Mouse (Mus musculus) neural tube, embryonic 11.5 days (tissue): ENCODE measurements around the gene Smim11. TPM values are rescaled to one million over a fixed set of nuclear protein-coding genes. Genes with fewer than 3 reads are reported as not detected.

Experiments
- ATAC-seq: fragments of 200-750 bp; cut with Nextera tagmentation; 2 replicates; pipeline ENCODE4 v1.8.0; 2017; ENCODE audit warnings: moderate number of reproducible peaks, mild to moderate bottlenecking, moderate TSS enrichment, moderate library complexity; ENCODE audit not compliant: insufficient read depth, low FRiP score, low TSS enrichment
- DNase-seq: peaks from one replicate; pipeline ENCODE4 v3.0.0-alpha.2; 2015; ENCODE audit warnings: low spot score
- H3K27ac ChIP-seq: fragments of 300-500 bp; sonication (generic); 2 replicates; pipeline ENCODE4 v1.5.1; 2014; ENCODE audit warnings: low read depth, mild to moderate bottlenecking, low read length
- H3K27me3 ChIP-seq: fragments of 300-500 bp; sonication (generic); 2 replicates; pipeline ENCODE4 v1.6.1; 2014; ENCODE audit warnings: mild to moderate bottlenecking, low read length, mixed read lengths; ENCODE audit not compliant: control insufficient read depth, insufficient read depth
- H3K36me3 ChIP-seq: fragments of 300-500 bp; sonication (generic); 2 replicates; pipeline ENCODE4 v1.6.1; 2014; ENCODE audit warnings: mild to moderate bottlenecking, low read length, moderate library complexity, mixed read lengths; ENCODE audit not compliant: control insufficient read depth, insufficient read depth
- H3K4me1 ChIP-seq: fragments of 300-500 bp; sonication (generic); 2 replicates; pipeline ENCODE4 v1.6.1; 2014; ENCODE audit warnings: low read length, mixed read lengths; ENCODE audit not compliant: control insufficient read depth, insufficient read depth
- H3K4me2 ChIP-seq: fragments of 300-500 bp; sonication (generic); 2 replicates; pipeline ENCODE4 v1.6.1; 2014; ENCODE audit warnings: low read depth, mild to moderate bottlenecking, moderate library complexity
- H3K4me3 ChIP-seq: fragments of 300-500 bp; sonication (generic); 2 replicates; pipeline ENCODE4 v1.5.1; 2014; ENCODE audit warnings: low read depth, low read length
- H3K9ac ChIP-seq: fragments of 300-500 bp; sonication (generic); 2 replicates; pipeline ENCODE4 v1.6.1; 2014; ENCODE audit warnings: mild to moderate bottlenecking, low read length
- H3K9me3 ChIP-seq: fragments of 300-500 bp; sonication (generic); 2 replicates; pipeline ENCODE4 v1.6.1; 2016; ENCODE audit warnings: low read length; ENCODE audit not compliant: control insufficient read depth
- WGBS: fragments of 180-500 bp; shearing (Covaris S2); extraction: QIAGEN DNeasy Blood & Tissue Kit; methylation state at CpG from one replicate; pipeline ENCODE4 v1.1.7; 2014; 5-methylcytosine and 5-hydroxymethylcytosine counted together
- polyA plus RNA-seq: library from polyadenylated mRNA; unstranded; fragments of >200 nt; fragmentation: Nextera tagmentation; extraction: Ambion mirVana; gene quantifications from 2 replicates; pipeline ENCODE4 v1.2.1, GENCODE M21; 2014

Smim11 gene
- polyA plus RNA-seq, 1 experiment from 2014 or later: 110 TPM

DNA sequence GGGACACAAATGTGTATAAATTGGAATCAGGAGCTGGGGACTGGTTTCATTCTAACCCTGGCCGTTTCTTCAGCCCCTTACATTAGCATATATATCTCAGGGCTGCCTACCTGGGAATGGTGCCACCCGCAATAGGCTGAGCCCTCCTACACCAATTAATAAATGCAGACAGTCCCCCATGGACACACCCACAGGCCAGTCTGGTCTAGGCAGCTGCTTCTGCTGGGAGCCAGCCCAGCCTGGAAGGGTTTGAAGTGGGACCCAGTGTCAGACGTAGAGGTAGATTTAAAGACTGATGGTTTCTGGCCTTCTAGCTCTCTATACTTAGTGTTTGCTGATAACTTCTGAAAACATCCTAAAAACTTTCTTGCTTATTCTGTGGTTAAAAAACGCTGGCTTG, 8.0 kb downstream of the Smim11 start:
- no peak overlapping the region for H3K4me2 ChIP-seq
- ATAC-seq: no peak
- 60% methylated on average over 4 of the region's 4 CpGs for WGBS

DNA sequence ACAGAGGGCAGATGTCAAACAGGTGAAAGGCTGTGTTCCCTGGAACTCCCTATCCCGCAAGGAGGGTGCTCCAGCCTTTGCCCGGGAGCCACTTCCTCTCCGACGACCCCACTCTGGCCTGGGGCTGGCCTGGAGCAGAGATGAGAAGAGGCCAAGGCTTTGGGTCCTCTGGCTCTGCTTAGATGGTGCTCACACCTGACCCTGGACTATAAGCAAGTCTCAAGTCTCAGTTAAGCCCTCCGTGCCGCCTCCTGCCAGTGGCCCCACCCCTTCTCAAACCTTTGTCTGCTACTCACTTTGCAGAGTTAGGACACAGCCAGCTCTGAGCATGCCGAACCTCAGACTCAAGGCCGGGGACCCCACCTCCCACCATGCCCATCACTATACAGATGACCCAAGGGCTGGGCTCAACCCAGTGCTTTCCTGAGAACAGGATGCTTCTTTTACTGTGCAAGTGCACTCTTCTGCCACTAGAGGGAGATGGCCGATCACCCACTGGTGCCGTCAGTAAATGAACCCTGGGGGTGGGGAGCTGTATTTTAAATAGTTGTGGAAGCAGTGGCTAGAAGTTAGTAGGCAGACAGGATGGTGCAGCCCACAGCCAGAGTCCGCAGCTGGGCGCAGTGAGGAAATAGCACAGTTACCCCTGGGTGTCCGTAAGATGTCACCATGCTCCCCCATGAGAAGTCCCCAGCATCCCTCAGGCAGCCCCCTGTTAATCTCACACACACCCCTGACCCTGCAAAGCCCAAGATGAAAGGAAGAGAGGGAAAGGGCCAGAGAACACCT, 13.1 kb downstream of the Smim11 start:
- no peak overlapping the region for H3K27ac ChIP-seq
- H3K36me3 ChIP-seq: peaks cover 9% of the 10 kb centered on the region
- no peak overlapping the region for H3K4me2 ChIP-seq
- no peak overlapping the region for H3K4me3 ChIP-seq
- no peaks in the 10 kb centered on the region for H3K9me3 ChIP-seq
- peak; percentile 59 for DNase-seq
- no peak overlapping the region for H3K9ac ChIP-seq
- WGBS: 49% methylated on average over 13 of the region's 13 CpGs
- ATAC-seq: peak; percentile 73
- H3K27me3 ChIP-seq: no peaks in the 10 kb centered on the region
- H3K4me1 ChIP-seq: no peaks in the 10 kb centered on the region

More for the DNA sequence above, 8.0 kb downstream of the Smim11 start:
- no peak for DNase-seq
- H3K27me3 ChIP-seq: no peaks in the 10 kb centered on the region
- H3K36me3 ChIP-seq: peaks cover 9% of the 10 kb centered on the region
- no peak overlapping the region for H3K4me3 ChIP-seq
- H3K9ac ChIP-seq: no peak overlapping the region
- no peaks in the 10 kb centered on the region for H3K4me1 ChIP-seq
- no peak overlapping the region for H3K27ac ChIP-seq
- no peaks in the 10 kb centered on the region for H3K9me3 ChIP-seq

DNA sequence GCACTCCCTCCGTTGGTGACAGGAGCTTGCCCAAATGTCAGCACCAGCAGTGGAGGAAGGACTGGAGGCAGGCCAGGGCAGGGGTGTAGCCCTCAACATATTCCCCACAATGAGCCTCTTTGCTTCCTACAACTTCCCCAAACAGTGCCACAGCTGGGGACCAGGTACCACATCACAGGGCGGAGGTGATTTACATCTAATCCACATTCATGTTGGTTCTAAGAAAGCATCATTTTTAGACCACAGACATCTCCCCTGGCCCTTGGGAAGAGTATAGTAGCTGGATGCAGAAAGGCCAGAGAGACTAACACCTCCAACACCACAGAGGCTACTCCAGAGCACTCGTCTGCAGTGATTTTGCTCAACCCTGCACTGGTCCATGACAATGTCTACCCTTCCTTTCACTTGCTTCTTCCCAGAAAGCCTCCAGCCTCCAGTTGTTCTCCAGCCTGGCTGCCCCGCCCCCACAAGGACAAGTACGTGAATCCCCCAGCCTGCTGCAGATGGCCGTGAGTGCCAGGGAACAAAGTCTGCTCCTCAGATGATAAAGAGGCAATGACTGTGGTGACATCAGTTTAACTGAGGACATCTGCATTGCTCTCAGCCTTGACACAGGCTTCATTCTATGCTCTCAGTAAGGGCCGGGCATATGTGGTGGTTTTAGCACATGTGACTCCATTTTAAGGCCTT, 15.1 kb downstream of the Smim11 start:
- Histone ChIP-seq H3K4me2 (no peak overlapping the region), H3K9ac (no peak overlapping the region), H3K9me3 (no peaks in the 10 kb centered on the region), H3K36me3 (peaks cover 5% of the 10 kb centered on the region), H3K4me3 (no peak overlapping the region), H3K27me3 (no peaks in the 10 kb centered on the region), H3K4me1 (no peaks in the 10 kb centered on the region), H3K27ac (no peak overlapping the region)
- DNase-seq (no peak), ATAC-seq (no peak)
- WGBS: 79% methylated on average over 7 of the region's 7 CpGs

DNA sequence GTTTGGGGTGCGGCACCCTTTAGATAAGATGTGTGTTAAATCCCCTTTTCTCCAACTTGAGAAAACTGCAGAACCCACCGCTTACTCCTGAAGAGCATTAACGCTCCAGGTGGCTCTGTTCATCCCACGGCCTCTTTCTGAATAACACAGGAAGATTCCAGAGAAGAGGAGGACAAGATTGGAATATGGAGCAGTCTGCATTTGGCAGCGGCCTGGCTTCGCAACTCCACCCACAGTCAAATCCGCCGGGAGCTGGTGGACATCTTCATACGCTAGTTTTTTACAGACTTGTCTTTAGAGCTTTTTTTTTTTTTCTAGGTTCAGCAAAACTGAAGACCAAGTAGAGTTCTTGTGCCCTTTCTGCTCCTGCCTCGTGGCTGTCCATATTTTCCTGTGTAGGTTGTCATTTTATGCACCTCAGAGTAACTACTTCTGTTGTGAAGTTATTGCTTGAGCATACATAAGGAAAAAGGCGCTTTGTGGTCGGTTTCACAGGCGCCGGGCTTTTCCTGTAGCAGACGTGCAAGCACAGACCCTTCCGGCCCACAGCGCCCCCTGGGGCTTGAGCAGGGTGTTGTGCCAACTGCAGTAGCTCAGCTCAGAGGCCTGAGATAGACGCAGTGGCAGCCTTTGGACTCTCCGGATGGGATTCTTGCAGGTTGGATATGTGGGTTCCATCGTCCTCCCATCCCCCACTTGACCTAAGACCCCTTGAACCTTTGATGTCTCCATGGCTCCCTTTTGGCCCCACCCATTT, 18.4 kb downstream of the Smim11 start:
- no peaks in the 10 kb centered on the region for H3K4me1 ChIP-seq
- DNase-seq (peak; percentile 46), ATAC-seq (no peak)
- H3K4me3 ChIP-seq: no peak overlapping the region
- no peaks in the 10 kb centered on the region for H3K9me3 ChIP-seq
- H3K27ac ChIP-seq: no peak overlapping the region
- H3K4me2 ChIP-seq: no peak overlapping the region
- WGBS: 60% methylated on average over 20 of the region's 20 CpGs
- no peak overlapping the region for H3K9ac ChIP-seq
- H3K36me3 ChIP-seq: no peaks in the 10 kb centered on the region
- no peaks in the 10 kb centered on the region for H3K27me3 ChIP-seq

DNA sequence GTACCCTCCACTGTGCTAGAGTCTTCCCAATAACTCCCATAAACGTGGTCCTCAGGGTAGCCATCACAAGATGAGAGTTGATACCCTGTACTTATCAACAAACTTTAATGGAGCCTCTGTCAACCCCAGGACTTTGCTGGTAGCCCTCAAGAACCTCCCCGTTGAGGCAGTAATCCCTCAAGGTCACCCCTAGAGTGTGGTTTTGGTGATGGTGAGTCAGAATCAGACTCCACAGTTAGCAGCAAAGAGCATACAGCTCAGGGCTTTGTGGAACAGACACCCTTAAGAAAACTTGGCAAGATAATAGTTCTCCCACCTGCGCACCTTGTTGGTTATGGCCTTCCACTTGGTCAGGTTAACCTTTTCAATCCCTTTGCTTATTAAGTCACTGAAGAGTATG, 19.3 kb downstream of the Smim11 start:
- Histone ChIP-seq H3K27ac (no peak overlapping the region), H3K4me2 (no peak overlapping the region), H3K9me3 (no peaks in the 10 kb centered on the region), H3K27me3 (no peaks in the 10 kb centered on the region), H3K9ac (no peak overlapping the region), H3K36me3 (no peaks in the 10 kb centered on the region), H3K4me1 (no peaks in the 10 kb centered on the region; the same call in 1 of the 2 replicates), H3K4me3 (no peak overlapping the region)
- no peak for ATAC-seq
- 85% methylated on average over 3 of the region's 3 CpGs for WGBS
- no peak for DNase-seq

DNA sequence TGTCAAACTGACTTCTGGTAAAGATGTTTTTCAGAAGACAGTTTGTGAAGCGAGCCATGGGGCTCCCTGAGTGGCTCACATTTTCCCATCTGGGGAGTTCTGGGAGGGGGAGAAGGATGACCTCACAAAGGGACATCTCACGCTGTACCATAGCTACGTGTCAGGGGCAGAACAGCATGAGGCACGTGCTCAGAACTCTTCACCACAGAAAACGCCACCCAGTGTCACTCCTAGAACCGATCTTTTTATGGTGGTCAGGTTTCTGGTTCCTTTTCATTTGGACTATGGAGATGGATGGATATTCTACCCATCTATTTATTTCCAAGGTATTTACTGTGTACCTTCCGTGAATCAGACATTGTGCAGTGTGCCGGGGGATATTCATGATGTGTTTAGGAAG, 20.3 kb downstream of the Smim11 start, which contains the start of gene Fam243:
Fam243 (minus strand) TSS at position 101 of the 400 bp plus-strand sequence.
- no peaks in the 10 kb centered on the region for H3K9me3 ChIP-seq
- H3K27me3 ChIP-seq: no peaks in the 10 kb centered on the region
- DNase-seq: no peak
- WGBS: 95% methylated on average over 8 of the region's 8 CpGs
- no peaks in the 10 kb centered on the region for H3K36me3 ChIP-seq
- H3K27ac ChIP-seq: no peak within 1 kb of the TSS
- no peak within 1 kb of the TSS for H3K4me3 ChIP-seq
- no peak within 1 kb of the TSS for H3K9ac ChIP-seq
- no peak for ATAC-seq
- H3K4me2 ChIP-seq: no peak within 1 kb of the TSS
- no peaks in the 10 kb centered on the region; the same call in 1 of the 2 replicates for H3K4me1 ChIP-seq

DNA sequence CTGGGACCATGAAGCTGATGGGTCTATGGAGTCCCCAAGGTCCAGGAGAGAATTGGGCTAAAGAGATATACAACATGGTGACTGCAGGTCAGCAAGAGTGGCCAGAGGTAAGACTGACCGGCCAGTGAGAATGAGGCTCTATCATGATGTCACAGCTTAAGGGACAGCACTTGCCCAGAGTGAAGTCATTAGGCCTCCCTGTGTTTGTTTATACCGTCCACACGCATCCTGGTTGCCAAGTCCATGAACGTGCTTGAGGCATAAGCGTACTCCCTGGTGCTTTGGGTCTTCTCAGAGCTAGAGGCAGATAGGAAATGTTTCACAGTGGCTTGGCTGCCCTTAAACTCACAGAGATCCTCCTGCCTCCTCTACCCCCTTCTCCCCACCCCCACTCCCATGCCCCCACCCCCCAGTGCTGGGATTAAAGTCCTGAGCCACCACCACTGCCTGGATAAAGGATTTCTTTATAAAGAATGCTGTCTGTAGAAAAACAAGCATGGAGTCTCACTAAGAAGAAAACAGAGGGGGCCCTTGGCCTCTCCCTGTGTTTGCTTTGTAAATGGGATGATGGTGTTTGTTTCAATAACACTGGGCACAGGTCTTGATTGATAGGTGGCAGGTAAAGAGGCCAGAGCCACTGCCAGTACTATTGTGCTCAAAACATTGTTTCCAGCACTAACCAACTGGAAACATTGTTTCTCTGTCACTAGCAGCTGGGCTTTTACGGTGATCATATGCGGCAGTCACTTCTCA, 23.4 kb downstream of the Smim11 start:
- ATAC-seq: no peak; the same call in 1 of the 2 replicates
- WGBS: 41% methylated on average over 7 of the region's 7 CpGs
- Histone ChIP-seq H3K9ac (no peak overlapping the region; the same call in 1 of the 2 replicates), H3K4me2 (no peak overlapping the region), H3K27me3 (no peaks in the 10 kb centered on the region), H3K4me1 (no peaks in the 10 kb centered on the region; the same call in 1 of the 2 replicates), H3K36me3 (no peaks in the 10 kb centered on the region), H3K9me3 (no peaks in the 10 kb centered on the region), H3K27ac (no peak overlapping the region), H3K4me3 (no peak overlapping the region)
- DNase-seq: no peak

DNA sequence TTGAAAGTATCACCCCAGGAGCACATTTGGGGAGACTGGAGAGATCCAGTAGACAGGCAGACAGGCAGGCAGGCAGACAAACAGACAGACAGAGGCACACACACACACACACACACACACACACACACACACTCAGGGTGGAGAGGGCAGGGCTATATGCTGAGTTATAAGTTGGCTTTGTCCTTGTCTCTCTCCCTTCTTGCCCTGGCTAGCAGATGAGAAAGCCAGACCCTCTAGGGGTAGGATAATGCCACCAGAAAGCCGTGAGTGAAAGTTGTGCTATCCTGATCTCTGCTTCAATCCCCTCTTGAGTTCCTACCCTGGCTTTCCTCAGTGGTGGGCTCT, 23.9 kb downstream of the Smim11 start:
- no peaks in the 10 kb centered on the region for H3K27me3 ChIP-seq
- ATAC-seq (no peak), DNase-seq (no peak)
- H3K4me1 ChIP-seq: no peaks in the 10 kb centered on the region; the same call in 1 of the 2 replicates
- WGBS: 29% methylated on average over 1 of the region's 1 CpGs
- no peak overlapping the region for H3K4me3 ChIP-seq
- no peak overlapping the region for H3K27ac ChIP-seq
- H3K9ac ChIP-seq: no peak overlapping the region
- H3K36me3 ChIP-seq: no peaks in the 10 kb centered on the region
- H3K4me2 ChIP-seq: no peak overlapping the region
- H3K9me3 ChIP-seq: no peaks in the 10 kb centered on the region
